Mouse (Mus musculus): Measurements from ENCODE around the gene Mepce. TPM values are rescaled to one million over a fixed set of nuclear protein-coding genes. Genes with fewer than 3 reads are reported as not detected.

The Mepce gene
- total and polyA plus RNA-seq, 2 experiments = 13.7 to 18.7 TPM

DNA sequence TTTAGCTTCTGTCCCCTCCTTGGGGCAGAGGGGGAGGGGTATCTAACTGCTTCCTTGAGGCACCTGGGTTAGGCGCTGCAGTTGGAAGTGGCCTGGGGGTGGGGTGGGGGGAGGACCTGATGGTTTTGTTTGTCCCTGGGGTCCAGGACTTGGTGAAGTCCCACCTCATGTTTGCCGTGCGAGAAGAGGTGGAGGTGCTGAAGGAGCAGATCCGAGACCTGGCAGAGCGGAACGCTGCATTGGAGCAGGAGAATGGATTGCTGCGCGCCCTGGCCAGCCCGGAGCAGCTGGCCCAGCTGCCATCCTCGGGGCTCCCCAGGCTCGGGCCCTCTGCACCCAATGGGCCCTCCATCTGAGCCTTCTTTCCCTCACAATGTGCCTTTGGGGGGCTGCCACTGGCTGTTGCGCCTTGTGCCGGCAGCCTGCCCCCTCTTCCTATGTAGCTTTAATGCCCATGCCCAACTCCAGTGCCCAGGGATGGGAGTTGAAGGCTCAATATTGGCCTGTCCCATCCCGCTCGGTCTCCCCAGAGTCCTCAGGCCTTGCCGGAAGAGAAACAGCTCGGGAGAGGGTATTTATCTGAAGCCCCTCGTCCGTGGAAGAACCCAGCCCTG, 28.4 kb downstream of the Mepce start:
- no peaks in the 10 kb centered on the region for H3K79me2 ChIP-seq (ENCODE audit: control insufficient read depth, insufficient read depth, low read length)
- no peak overlapping the region for H3K9ac ChIP-seq (ENCODE audit: low read depth, low read length)
- no peak for DNase-seq (ENCODE audit: extremely low read depth, low read depth, low spot score)
- H3K4me3 ChIP-seq (ENCODE audit: insufficient read depth, low read depth, low read length) = no peak overlapping the region
- H3K27me3 ChIP-seq (ENCODE audit: control insufficient read depth, insufficient read depth, low read length) = no peaks in the 10 kb centered on the region
- peaks cover 2% of the 10 kb centered on the region for H3K4me1 ChIP-seq (ENCODE audit: control insufficient read depth, insufficient read depth, low read length)
- 94% methylated on average over 19 of the region's 19 CpGs for WGBS
- H3K27ac ChIP-seq (replicated peaks; ENCODE audit: insufficient read depth, low read depth, low read length) = no peak overlapping the region
- H3K36me3 ChIP-seq (ENCODE audit: control insufficient read depth, insufficient read depth, low read length) = no peaks in the 10 kb centered on the region
- TF ChIP-seq CTCF (IDR thresholded peaks at IDR 0.05; ENCODE audit: low read depth, low read length) (no peak), POLR2A (IDR thresholded peaks at IDR 0.05; ENCODE audit: extremely low read depth, insufficient read depth, low read length) (no peak)

DNA sequence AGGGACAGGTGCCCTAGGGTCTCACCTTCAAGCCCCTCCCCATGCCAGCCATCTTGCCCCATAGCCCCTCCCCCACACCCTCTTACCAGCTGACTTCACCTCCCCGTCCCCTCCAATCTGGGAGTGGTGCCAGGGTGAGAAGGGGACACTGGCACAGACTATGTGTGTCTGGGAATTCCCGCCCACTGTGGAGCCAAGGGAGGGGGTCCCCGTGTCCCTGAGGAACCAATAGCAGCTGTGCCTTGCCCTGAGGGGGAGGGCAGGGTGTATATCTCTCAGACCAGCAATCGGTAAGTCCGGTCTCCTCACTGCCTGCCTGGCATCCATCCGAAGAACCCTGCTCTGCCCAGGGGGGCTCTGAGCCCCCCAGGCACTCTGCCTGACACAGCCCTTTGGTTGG, 29.6 kb downstream of the Mepce start:
- WGBS = 81% methylated on average over 6 of the region's 6 CpGs
- no peaks in the 10 kb centered on the region for H3K79me2 ChIP-seq (ENCODE audit: control insufficient read depth, insufficient read depth, low read length)
- H3K27me3 ChIP-seq (ENCODE audit: control insufficient read depth, insufficient read depth, low read length) = no peaks in the 10 kb centered on the region
- no peaks in the 10 kb centered on the region for H3K36me3 ChIP-seq (ENCODE audit: control insufficient read depth, insufficient read depth, low read length)
- H3K4me1 ChIP-seq (ENCODE audit: control insufficient read depth, insufficient read depth, low read length) = peaks cover 2% of the 10 kb centered on the region
- H3K9ac ChIP-seq (ENCODE audit: low read depth, low read length) = no peak overlapping the region
- H3K4me3 ChIP-seq (ENCODE audit: insufficient read depth, low read depth, low read length) = no peak overlapping the region
- DNase-seq (ENCODE audit: extremely low read depth, low read depth, low spot score) = no peak
- H3K27ac ChIP-seq (replicated peaks; ENCODE audit: insufficient read depth, low read depth, low read length) = no peak overlapping the region
- no peak for TF ChIP-seq POLR2A (IDR thresholded peaks at IDR 0.05; ENCODE audit: extremely low read depth, insufficient read depth, low read length)
- TF ChIP-seq CTCF (IDR thresholded peaks at IDR 0.05; ENCODE audit: low read depth, low read length) = no peak

DNA sequence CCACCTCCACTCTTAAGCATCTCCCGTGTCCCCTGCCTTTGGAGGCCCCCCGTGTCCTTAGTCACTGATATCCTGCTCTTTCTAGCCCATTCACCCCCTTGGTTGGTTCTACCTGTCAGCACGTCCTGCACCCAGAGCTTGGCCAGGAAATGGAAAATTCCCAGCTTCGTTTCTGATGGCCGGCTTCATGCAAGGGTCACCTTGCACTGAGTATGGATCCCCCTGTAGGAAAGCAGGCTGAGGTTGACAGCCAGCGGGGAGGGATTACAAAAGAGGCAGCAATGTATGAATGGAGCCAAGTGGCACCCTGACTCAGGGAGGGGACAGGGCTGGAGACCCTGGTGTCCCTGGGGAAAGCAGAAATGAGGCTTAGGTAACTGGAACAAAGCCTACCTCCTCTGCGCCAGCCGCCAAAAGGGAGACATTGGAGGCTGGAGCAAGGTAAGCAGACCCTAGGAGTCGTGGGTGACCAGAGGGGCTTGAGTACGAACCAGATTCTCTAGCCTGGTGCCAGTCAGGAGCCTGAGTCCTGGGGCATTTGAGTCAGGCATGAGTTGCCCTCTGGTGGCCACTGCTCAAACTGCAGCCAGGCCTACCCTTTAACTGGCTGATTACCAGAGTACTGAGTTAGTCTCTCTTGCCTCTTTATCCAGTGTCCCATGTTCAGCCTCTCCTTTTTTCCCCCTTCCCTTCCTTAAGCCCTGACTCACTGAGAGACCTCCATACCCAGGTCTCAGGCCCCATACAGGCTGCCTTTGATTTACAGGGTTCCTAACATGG, 30.4 kb downstream of the Mepce start:
- no peak overlapping the region for H3K27ac ChIP-seq (replicated peaks; ENCODE audit: insufficient read depth, low read depth, low read length)
- no peaks in the 10 kb centered on the region for H3K36me3 ChIP-seq (ENCODE audit: control insufficient read depth, insufficient read depth, low read length)
- H3K9ac ChIP-seq (ENCODE audit: low read depth, low read length) = no peak overlapping the region
- no peaks in the 10 kb centered on the region for H3K79me2 ChIP-seq (ENCODE audit: control insufficient read depth, insufficient read depth, low read length)
- peaks cover 2% of the 10 kb centered on the region for H3K4me1 ChIP-seq (ENCODE audit: control insufficient read depth, insufficient read depth, low read length)
- no peaks in the 10 kb centered on the region for H3K27me3 ChIP-seq (ENCODE audit: control insufficient read depth, insufficient read depth, low read length)
- WGBS = 41% methylated on average over 10 of the region's 10 CpGs
- TF ChIP-seq CTCF (IDR thresholded peaks at IDR 0.05; ENCODE audit: low read depth, low read length) = peak; percentile 97
- no peak for TF ChIP-seq POLR2A (IDR thresholded peaks at IDR 0.05; ENCODE audit: extremely low read depth, insufficient read depth, low read length)
- peak; percentile 59 for DNase-seq (ENCODE audit: extremely low read depth, low read depth, low spot score)
- H3K4me3 ChIP-seq (ENCODE audit: insufficient read depth, low read depth, low read length) = no peak overlapping the region

DNA sequence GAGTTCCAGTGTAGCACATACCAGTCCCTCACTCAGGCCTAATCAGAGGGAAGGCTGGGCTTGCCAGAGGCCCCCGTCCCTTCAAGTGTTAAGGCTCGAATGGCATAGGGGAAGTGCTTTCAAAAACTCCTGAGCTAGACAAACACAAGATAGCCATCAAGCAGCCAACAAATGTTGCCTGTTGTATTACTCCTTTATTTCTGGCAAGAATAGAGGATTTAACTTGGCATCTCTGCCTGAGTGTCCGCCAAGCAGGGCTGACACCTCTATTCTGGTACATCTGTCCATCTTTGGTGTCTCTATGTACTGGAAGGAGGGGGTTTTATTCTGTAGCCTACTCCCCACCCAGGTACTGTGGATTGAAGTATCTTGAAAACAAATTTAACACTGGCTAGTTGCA, 31.3 kb downstream of the Mepce start:
- H3K9ac ChIP-seq (ENCODE audit: low read depth, low read length) = no peak overlapping the region

DNA sequence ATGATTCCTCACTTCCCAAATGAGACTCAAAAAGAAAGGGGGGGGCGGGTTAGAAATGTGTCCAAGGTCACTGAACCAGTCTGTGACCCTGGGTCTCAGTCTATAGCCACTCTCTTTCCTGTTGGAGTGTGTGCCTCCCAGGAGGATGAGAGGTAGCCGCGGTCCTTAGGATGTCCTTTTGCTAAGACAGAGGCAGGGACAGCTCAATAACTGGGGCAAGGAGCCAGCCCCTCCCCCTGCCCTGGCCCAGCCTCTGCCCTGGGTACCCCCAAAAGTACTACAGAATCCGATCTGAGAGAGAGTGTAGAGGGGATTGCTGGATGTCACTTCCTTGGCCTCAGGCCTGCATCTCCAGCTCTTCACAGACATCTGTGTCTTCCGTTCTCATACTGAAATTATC, 32.0 kb downstream of the Mepce start:
- no peaks in the 10 kb centered on the region for H3K36me3 ChIP-seq (ENCODE audit: control insufficient read depth, insufficient read depth, low read length)
- H3K4me1 ChIP-seq (ENCODE audit: control insufficient read depth, insufficient read depth, low read length) = peaks cover 2% of the 10 kb centered on the region
- no peak for DNase-seq (ENCODE audit: extremely low read depth, low read depth, low spot score)
- H3K4me3 ChIP-seq (ENCODE audit: insufficient read depth, low read depth, low read length) = no peak overlapping the region
- WGBS = 78% methylated on average over 5 of the region's 5 CpGs
- TF ChIP-seq CTCF (IDR thresholded peaks at IDR 0.05; ENCODE audit: low read depth, low read length) (no peak), POLR2A (IDR thresholded peaks at IDR 0.05; ENCODE audit: extremely low read depth, insufficient read depth, low read length) (no peak)
- no peak overlapping the region for H3K27ac ChIP-seq (replicated peaks; ENCODE audit: insufficient read depth, low read depth, low read length)
- H3K27me3 ChIP-seq (ENCODE audit: control insufficient read depth, insufficient read depth, low read length) = no peaks in the 10 kb centered on the region
- H3K9ac ChIP-seq (ENCODE audit: low read depth, low read length) = no peak overlapping the region
- H3K79me2 ChIP-seq (ENCODE audit: control insufficient read depth, insufficient read depth, low read length) = no peaks in the 10 kb centered on the region; the same call in 1 of the 2 replicates

More for the DNA sequence above, 31.3 kb downstream of the Mepce start:
- Histone ChIP-seq H3K27me3 (ENCODE audit: control insufficient read depth, insufficient read depth, low read length) (no peaks in the 10 kb centered on the region), H3K4me3 (ENCODE audit: insufficient read depth, low read depth, low read length) (no peak overlapping the region), H3K27ac (replicated peaks; ENCODE audit: insufficient read depth, low read depth, low read length) (no peak overlapping the region), H3K79me2 (ENCODE audit: control insufficient read depth, insufficient read depth, low read length) (no peaks in the 10 kb centered on the region), H3K36me3 (ENCODE audit: control insufficient read depth, insufficient read depth, low read length) (no peaks in the 10 kb centered on the region), H3K4me1 (ENCODE audit: control insufficient read depth, insufficient read depth, low read length) (peaks cover 2% of the 10 kb centered on the region)
- DNase-seq (ENCODE audit: extremely low read depth, low read depth, low spot score) = peak; percentile 27
- TF ChIP-seq CTCF (IDR thresholded peaks at IDR 0.05; ENCODE audit: low read depth, low read length) (no peak), POLR2A (IDR thresholded peaks at IDR 0.05; ENCODE audit: extremely low read depth, insufficient read depth, low read length) (no peak)
- 44% methylated on average over 3 of the region's 3 CpGs for WGBS

Data from liver, adult 2 months (tissue).